Mouse (Mus musculus) C2C12 (cell line): ENCODE data around the gene Cdkn2d. TPM values are rescaled to one million over a fixed set of nuclear protein-coding genes. Genes with fewer than 3 reads are reported as not detected.

Experiments used
- H3K27me3 ChIP-seq: one replicate; pipeline ENCODE4 v1.6.1; 2011; ENCODE audit not compliant: control insufficient read depth, insufficient read depth, insufficient read length
- H3K36me3 ChIP-seq: one replicate; pipeline ENCODE4 v1.6.1; 2011; ENCODE audit not compliant: control insufficient read depth, insufficient read depth
- H3K4me3 ChIP-seq: one replicate; pipeline ENCODE4 v1.5.1; 2011; ENCODE audit warnings: mild to moderate bottlenecking, control low read depth; ENCODE audit not compliant: poor library complexity, insufficient read depth, severe bottlenecking
- H3K79me2 ChIP-seq: one replicate; pipeline ENCODE4 v1.6.1; 2011; ENCODE audit not compliant: control insufficient read depth, insufficient read depth
- H3K79me3 ChIP-seq: one replicate; pipeline ENCODE4 v1.6.1; 2011; ENCODE audit warnings: low read depth, control low read depth
- H3ac ChIP-seq: one replicate; pipeline ENCODE3; 2011; ENCODE audit warnings: low read depth; ENCODE audit not compliant: control insufficient read depth, insufficient read length
- CEBPB ChIP-seq: IDR thresholded peaks from one replicate; pipeline ENCODE4 v1.6.1; 2011; ENCODE audit warnings: low read depth, mild to moderate bottlenecking, control low read depth, moderate library complexity
- CTCF ChIP-seq: IDR thresholded peaks from one replicate; pipeline ENCODE4 v1.5.1; 2011; ENCODE audit not compliant: control insufficient read depth, insufficient read depth, insufficient read length
- FOSL1 ChIP-seq: IDR thresholded peaks from one replicate; pipeline ENCODE4 v1.8.0; 2011; ENCODE audit warnings: mild to moderate bottlenecking, low read length; ENCODE audit not compliant: poor library complexity, insufficient read depth, severe bottlenecking
- MAX ChIP-seq: IDR thresholded peaks from one replicate; pipeline ENCODE4 v1.6.1; 2011; ENCODE audit warnings: mild to moderate bottlenecking, control low read depth
- MYOD1 ChIP-seq: IDR thresholded peaks from one replicate; pipeline ENCODE4 v1.6.1; 2011; ENCODE audit warnings: low read depth; ENCODE audit not compliant: control insufficient read depth, insufficient read length
- MYOG ChIP-seq: IDR thresholded peaks from one replicate; pipeline ENCODE4 v1.6.1; 2011; ENCODE audit not compliant: control insufficient read depth, insufficient read length; ENCODE audit errors: extremely low read depth
- USF1 ChIP-seq: IDR thresholded peaks from one replicate; pipeline ENCODE4 v1.6.1; 2011; ENCODE audit warnings: low read depth, mild to moderate bottlenecking, control low read depth, moderate library complexity
- long read RNA-seq, 2 experiments: library from polyadenylated mRNA; unstranded; transcript quantifications; one replicate each; pipeline ENCODE4 v2.0.0; 2019 to 2020
- polyA plus RNA-seq: library from polyadenylated mRNA; unstranded; fragments of >200 nt; fragmentation: generic; extraction: Trizol; gene quantifications from one replicate; pipeline ENCODE4 v1.2.1, GENCODE M21; 2012; ENCODE audit warnings: missing spikeins

The Cdkn2d gene
- 49.4 TPM for polyA plus RNA-seq
- long read RNA-seq, experiment 1, transcript Cdkn2d-203 (2 exons, 1,423 nt), result major isoform, 76 of 84 reads
- long read RNA-seq, experiment 1, partial matches to known transcripts, result 0 of 84 reads
- long read RNA-seq, experiment 1, other reads (novel, unspliced or antisense), result 7 of 84 reads
- long read RNA-seq, experiment 2, transcript Cdkn2d-203 (2 exons, 1,423 nt), result major isoform, 33 of 35 reads
- long read RNA-seq, experiment 2, partial matches to known transcripts, result 0 of 35 reads
- long read RNA-seq, experiment 2, other reads (novel, unspliced or antisense), result 0 of 35 reads

DNA sequence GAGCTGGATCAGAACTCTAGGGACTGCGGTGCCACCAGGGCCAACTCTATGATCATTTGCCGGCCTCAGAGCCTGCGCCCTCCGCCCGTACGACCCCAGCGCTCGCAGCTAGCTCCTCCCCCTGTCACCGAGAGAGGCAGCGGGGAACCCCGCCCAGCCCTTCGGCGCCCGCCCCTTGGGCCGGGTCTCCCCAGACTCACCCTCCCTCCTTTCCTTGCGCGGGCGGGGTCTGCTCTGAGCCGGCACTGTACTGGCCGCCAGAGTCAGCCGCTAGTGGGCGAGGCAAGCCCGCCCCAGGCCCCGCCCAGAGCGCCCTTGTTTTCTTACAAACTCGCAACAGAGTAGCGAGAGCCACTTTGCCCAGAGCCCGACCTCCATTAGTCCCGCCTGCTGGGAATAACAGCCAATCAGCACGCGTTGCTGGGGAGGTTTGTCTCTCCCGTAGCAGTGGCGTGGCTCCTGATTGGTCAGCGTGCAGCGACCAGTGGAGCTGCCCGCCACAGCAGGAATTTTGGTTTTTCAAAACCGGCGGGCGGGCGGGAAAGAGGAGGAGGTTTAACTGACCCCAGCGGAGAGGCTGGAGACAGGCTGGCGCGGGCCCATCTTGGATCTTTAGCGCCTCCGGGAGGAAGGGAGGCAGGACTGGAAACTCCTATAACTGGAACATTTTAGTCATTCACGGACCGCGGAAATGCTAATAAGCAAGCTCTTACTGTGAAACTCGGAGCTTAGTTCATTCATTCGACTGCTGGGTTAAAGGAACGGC lies at the start of gene Cdkn2d:
Gene Cdkn2d, minus strand, starts transcription at position 386 of the 766 bp plus-strand sequence.
- H3K36me3 ChIP-seq, result no peaks in the 10 kb centered on the region
- peak within 1 kb of the TSS; percentile 60 for H3K4me3 ChIP-seq
- no peak for TF ChIP-seq FOSL1
- TF ChIP-seq CTCF, result no peak
- no peak for TF ChIP-seq USF1
- no peak for TF ChIP-seq CEBPB
- TF ChIP-seq MYOD1, result no peak
- TF ChIP-seq MYOG, result no peak
- no peak for TF ChIP-seq MAX
- no peaks in the 10 kb centered on the region for H3K27me3 ChIP-seq
- peak within 1 kb of the TSS; percentile 86 for H3ac ChIP-seq
- peaks cover 27% of the 10 kb centered on the region for H3K79me3 ChIP-seq
- peaks cover 36% of the 10 kb centered on the region for H3K79me2 ChIP-seq

DNA sequence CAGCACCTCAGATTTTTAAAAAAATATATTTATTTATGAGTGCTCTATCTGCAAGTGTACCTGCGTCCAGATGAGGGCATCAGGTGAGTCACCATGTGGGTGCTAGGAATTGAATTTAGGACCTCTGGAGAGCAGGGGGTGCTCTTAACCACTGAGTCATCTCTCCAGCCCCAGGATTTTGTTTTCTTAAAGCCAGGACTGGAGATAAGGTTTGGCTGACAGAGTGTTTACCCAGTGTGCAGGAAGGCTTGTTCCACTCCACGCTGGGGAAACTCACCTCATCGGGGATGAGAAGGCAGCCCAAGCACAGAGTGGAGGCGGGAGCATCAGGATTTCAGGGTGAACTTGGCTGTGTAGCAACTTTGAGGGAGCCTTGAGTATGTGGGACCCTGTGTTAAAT lies 49.2 kb upstream of the Cdkn2d start:
- Histone ChIP-seq H3K27me3 (no peaks in the 10 kb centered on the region), H3K79me2 (peaks cover 93% of the 10 kb centered on the region), H3ac (no peak overlapping the region), H3K36me3 (peaks cover 54% of the 10 kb centered on the region), H3K4me3 (no peak overlapping the region), H3K79me3 (peaks cover 56% of the 10 kb centered on the region)
- TF ChIP-seq CTCF, result no peak
- TF ChIP-seq FOSL1, result no peak
- TF ChIP-seq USF1, result no peak
- no peak for TF ChIP-seq MYOG
- no peak for TF ChIP-seq MAX
- TF ChIP-seq MYOD1, result no peak
- no peak for TF ChIP-seq CEBPB

DNA sequence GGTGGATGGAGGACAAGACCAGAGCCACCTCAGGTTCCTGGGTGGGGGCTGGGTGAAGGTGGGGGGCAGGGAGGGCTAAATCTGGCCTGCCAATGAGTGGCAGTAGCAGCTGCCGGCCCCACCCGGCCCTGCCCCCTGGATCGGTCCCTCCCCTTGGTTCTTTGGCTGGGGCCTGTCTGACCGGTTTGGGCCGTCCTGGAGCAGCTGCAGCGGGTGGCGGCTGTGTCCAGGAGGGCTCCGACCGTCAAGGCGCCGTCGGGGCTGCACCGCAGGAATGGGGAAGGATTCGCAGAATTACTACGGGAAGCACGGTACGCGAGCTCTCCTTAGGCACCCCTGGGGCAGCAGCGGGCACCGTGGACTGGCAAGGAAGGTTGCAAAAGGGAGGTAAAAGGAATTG lies 46.4 kb upstream of the Cdkn2d start:
- no peaks in the 10 kb centered on the region for H3K27me3 ChIP-seq
- peak overlapping the region; percentile 60 for H3K4me3 ChIP-seq
- H3K79me2 ChIP-seq, result peaks cover 85% of the 10 kb centered on the region
- H3ac ChIP-seq, result peak overlapping the region; percentile 52
- TF ChIP-seq MYOD1 (peak; percentile 91), CEBPB (no peak)
- peaks cover 27% of the 10 kb centered on the region for H3K36me3 ChIP-seq
- peaks cover 48% of the 10 kb centered on the region for H3K79me3 ChIP-seq

DNA sequence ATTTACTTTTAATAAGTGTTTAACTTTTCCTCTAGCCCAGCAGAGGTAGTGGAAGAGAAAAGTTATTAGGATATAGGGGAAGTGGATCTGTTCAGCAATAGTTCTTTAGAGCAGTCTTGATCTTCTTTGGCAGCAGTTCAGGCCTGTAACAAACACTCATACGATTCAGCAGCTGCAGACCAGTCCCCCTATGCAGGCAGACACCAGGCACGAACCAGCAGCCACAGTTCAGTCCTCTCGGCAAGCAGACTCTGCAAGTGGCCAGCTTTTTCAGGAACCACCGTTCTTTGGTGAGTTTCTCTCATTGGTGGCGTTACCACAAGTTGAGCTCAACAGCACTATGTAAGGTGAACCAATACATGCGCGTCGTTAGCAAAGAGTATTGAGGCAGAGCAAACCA lies 45.3 kb upstream of the Cdkn2d start:
- no peak overlapping the region for H3K4me3 ChIP-seq
- H3K79me2 ChIP-seq, result peaks cover 76% of the 10 kb centered on the region
- H3ac ChIP-seq, result no peak overlapping the region
- peaks cover 41% of the 10 kb centered on the region for H3K79me3 ChIP-seq
- H3K27me3 ChIP-seq, result no peaks in the 10 kb centered on the region
- H3K36me3 ChIP-seq, result peaks cover 16% of the 10 kb centered on the region
- no peak for TF ChIP-seq MYOG
- TF ChIP-seq MYOD1, result no peak
- TF ChIP-seq USF1, result no peak
- no peak for TF ChIP-seq FOSL1
- TF ChIP-seq CTCF, result no peak
- no peak for TF ChIP-seq CEBPB
- TF ChIP-seq MAX, result no peak

DNA sequence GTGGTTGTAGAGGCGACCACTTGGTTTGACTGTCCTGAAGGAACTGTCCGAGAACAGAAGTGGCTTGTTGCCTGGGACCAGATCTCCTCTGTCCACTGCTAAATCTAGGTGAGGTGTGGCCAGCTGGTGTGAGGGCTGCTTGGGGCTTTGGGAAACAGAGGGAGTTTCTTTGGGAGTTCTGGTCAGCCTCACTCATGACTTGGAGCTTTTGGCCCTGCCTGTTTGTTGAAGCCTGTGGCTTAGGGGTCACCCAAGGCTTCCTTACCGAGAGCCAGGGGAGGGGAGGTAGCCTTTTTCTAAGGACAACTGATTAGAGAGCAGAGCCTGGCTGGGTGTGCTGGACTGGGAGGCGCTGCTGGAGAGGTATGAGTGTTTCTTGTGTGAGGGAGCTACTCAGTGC lies 44.2 kb upstream of the Cdkn2d start:
- Histone ChIP-seq H3K79me3 (peaks cover 36% of the 10 kb centered on the region), H3K36me3 (peaks cover 6% of the 10 kb centered on the region), H3K27me3 (no peaks in the 10 kb centered on the region), H3ac (no peak overlapping the region), H3K4me3 (no peak overlapping the region), H3K79me2 (peaks cover 76% of the 10 kb centered on the region)
- TF ChIP-seq MYOD1 (no peak), MAX (no peak)

DNA sequence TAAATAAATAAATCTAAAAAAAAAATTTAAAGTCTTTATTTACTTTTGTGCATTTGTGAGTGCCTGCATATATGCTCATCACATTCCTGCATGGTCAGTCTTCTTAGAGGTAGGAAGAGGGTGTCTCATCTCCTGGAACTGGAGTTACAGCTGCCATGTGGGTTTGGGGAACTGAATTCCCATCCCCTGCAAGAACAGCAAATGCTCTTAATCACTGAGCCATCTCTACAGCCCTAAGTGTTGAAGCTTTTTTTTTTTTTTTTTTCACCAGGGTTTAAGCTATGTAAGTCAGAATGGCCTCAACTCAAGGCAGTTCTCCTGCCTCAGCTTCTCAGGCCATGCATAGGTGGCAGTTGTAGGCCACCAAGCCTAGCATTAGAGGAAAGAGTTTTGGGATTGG lies 43.5 kb upstream of the Cdkn2d start:
- Histone ChIP-seq H3K79me3 (peaks cover 38% of the 10 kb centered on the region), H3K27me3 (no peaks in the 10 kb centered on the region), H3K79me2 (peaks cover 76% of the 10 kb centered on the region), H3K4me3 (no peak overlapping the region), H3K36me3 (peaks cover 1% of the 10 kb centered on the region), H3ac (no peak overlapping the region)
- TF ChIP-seq CTCF (no peak), CEBPB (no peak), MYOD1 (no peak), MAX (no peak), FOSL1 (no peak), USF1 (no peak)
